Mouse (Mus musculus): ENCODE results near the gene Mical3. TPM values are rescaled to one million over a fixed set of nuclear protein-coding genes. Genes with fewer than 3 reads are reported as not detected.

Mical3 gene
- total RNA-seq, 2 experiments from 2014 or later, result 45.6 to 53.0 TPM

GRCm38 (mm10) chr6:120956259-120957161 lies 174.3 kb downstream of the Mical3 start:
- no peak for DNase-seq

GRCm38 (mm10) chr6:120955215-120955614 lies 175.6 kb downstream of the Mical3 start:
- no peak for DNase-seq
- intact Hi-C loops (cut with DNase I; ENCODE audit: low total_unique reads), result loop anchor here (5.0 kb wide), 1 partner anchor 48 kb away; no protein-coding TSS in a partner anchor

More at GRCm38 (mm10) chr6:120956259-120957161, 174.3 kb downstream of the Mical3 start:
- intact Hi-C loops (cut with DNase I; ENCODE audit: low total_unique reads), result loop anchor here (5.0 kb wide), 1 partner anchor 49 kb away; no protein-coding TSS in a partner anchor

- intact Hi-C loops (cut with DNase I; ENCODE audit: low total_unique reads), result no loop called here
- DNase-seq, result no peak
These were observed 176.6 kb downstream of the Mical3 start for GRCm38 (mm10) chr6:120954241-120954640.

GRCm38 (mm10) chr6:120952475-120952874 lies 178.3 kb downstream of the Mical3 start:
- intact Hi-C loops (cut with DNase I; ENCODE audit: low total_unique reads), result no loop called here

GRCm38 (mm10) chr6:120951311-120951710 lies 179.5 kb downstream of the Mical3 start:
- DNase-seq, result no peak
- intact Hi-C loops (cut with DNase I; ENCODE audit: low total_unique reads), result no loop called here

More at GRCm38 (mm10) chr6:120952475-120952874, 178.3 kb downstream of the Mical3 start:
- no peak for DNase-seq

GRCm38 (mm10) chr6:120945510-120945909 lies 185.3 kb downstream of the Mical3 start:
- no peak for DNase-seq
- intact Hi-C loops (cut with DNase I; ENCODE audit: low total_unique reads), result no loop called here

- no peak for DNase-seq
- intact Hi-C loops (cut with DNase I; ENCODE audit: low total_unique reads), result no loop called here
These were observed 186.8 kb downstream of the Mical3 start for GRCm38 (mm10) chr6:120943964-120944363.

GRCm38 (mm10) chr6:120943551-120943950 lies 187.2 kb downstream of the Mical3 start:
- intact Hi-C loops (cut with DNase I; ENCODE audit: low total_unique reads), result no loop called here
- DNase-seq, result no peak

- DNase-seq, result no peak
- intact Hi-C loops (cut with DNase I; ENCODE audit: low total_unique reads), result no loop called here
These were observed 187.7 kb downstream of the Mical3 start for GRCm38 (mm10) chr6:120943079-120943478.

- intact Hi-C loops (cut with DNase I; ENCODE audit: low total_unique reads), result no loop called here
- DNase-seq, result no peak
These were observed 189.2 kb downstream of the Mical3 start for GRCm38 (mm10) chr6:120941575-120941974.

GRCm38 (mm10) chr6:120941084-120941481 lies 189.7 kb downstream of the Mical3 start:
- DNase-seq, result no peak
- intact Hi-C loops (cut with DNase I; ENCODE audit: low total_unique reads), result no loop called here

- no peak for DNase-seq
- intact Hi-C loops (cut with DNase I; ENCODE audit: low total_unique reads), result no loop called here
These were observed 190.2 kb downstream of the Mical3 start for GRCm38 (mm10) chr6:120940446-120941083.

GRCm38 (mm10) chr6:120939783-120940182 lies 191.0 kb downstream of the Mical3 start:
- DNase-seq, result no peak
- intact Hi-C loops (cut with DNase I; ENCODE audit: low total_unique reads), result no loop called here

GRCm38 (mm10) chr6:120938763-120939450 lies 191.9 kb downstream of the Mical3 start:
- DNase-seq, result no peak
- intact Hi-C loops (cut with DNase I; ENCODE audit: low total_unique reads), result no loop called here

- intact Hi-C loops (cut with DNase I; ENCODE audit: low total_unique reads), result no loop called here
- DNase-seq, result no peak
These were observed 192.7 kb downstream of the Mical3 start for GRCm38 (mm10) chr6:120937999-120938608.

- intact Hi-C loops (cut with DNase I; ENCODE audit: low total_unique reads), result no loop called here
These were observed 193.6 kb downstream of the Mical3 start for GRCm38 (mm10) chr6:120937104-120937617.

GRCm38 (mm10) chr6:120934176-120934575 lies 196.6 kb downstream of the Mical3 start:
- intact Hi-C loops (cut with DNase I; ENCODE audit: low total_unique reads), result no loop called here
- no peak for DNase-seq

More at GRCm38 (mm10) chr6:120937104-120937617, 193.6 kb downstream of the Mical3 start:
- DNase-seq, result no peak

- intact Hi-C loops (cut with DNase I; ENCODE audit: low total_unique reads), result no loop called here
- no peak for DNase-seq
These were observed 197.1 kb downstream of the Mical3 start for GRCm38 (mm10) chr6:120933670-120934069.

GRCm38 (mm10) chr6:120932597-120932996 lies 198.2 kb downstream of the Mical3 start:
- DNase-seq, result no peak
- intact Hi-C loops (cut with DNase I; ENCODE audit: low total_unique reads), result no loop called here

Data from gastrocnemius, postnatal 14 days (tissue).